Mouse (Mus musculus): ENCODE measurements around the gene Defb20.
"Not testable (repeated sequence)": the region's sequence is repeated elsewhere in the genome, so short reads cannot be mapped to it uniquely, and the experiment has no call there.

The Defb20 gene

GRCm38 (mm10) chr2:152476763-152477162 is at the start of gene Defb20:
TSS of gene Defb20 (plus strand) at chr2:152477063.
- DNase-seq, result no peak

- DNase-seq, result no peak
Measured at GRCm38 (mm10) chr2:152427493-152427892, 49.4 kb upstream of the Defb20 start.

- DNase-seq, result not testable (repeated sequence)
Measured at GRCm38 (mm10) chr2:152428481-152428880, 48.4 kb upstream of the Defb20 start.

- no peak for DNase-seq
Measured at GRCm38 (mm10) chr2:152436405-152436901, 40.4 kb upstream of the Defb20 start.

- DNase-seq, result peak; percentile 73 to 77
Measured at GRCm38 (mm10) chr2:152436983-152437860, 39.6 kb upstream of the Defb20 start.

- no peak for DNase-seq
Measured at GRCm38 (mm10) chr2:152438963-152439362, 37.9 kb upstream of the Defb20 start.

DNA sequence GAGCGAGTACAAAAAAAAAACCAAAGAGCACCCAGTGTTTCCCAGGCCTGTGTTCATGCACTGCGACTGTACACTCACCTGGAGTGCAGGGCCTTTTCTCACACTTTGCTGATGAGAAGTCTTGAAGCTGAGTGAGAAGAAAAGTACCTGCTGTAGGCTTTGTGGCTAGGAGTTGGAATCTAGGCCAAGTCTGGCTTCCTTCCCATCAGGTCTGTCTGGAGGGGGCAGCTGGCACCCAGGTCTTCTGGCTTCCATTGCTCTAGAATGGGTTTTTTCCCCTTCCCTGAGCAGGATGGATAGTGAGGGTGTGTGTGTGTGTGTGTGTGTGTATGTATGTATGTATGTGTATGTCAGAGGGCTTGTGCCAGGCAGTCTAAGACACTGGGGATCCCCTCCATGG is 37.0 kb upstream of the Defb20 start:
- no peak for DNase-seq

GRCm38 (mm10) chr2:152442322-152442721 is 34.5 kb upstream of the Defb20 start:
- DNase-seq, result no peak

DNA sequence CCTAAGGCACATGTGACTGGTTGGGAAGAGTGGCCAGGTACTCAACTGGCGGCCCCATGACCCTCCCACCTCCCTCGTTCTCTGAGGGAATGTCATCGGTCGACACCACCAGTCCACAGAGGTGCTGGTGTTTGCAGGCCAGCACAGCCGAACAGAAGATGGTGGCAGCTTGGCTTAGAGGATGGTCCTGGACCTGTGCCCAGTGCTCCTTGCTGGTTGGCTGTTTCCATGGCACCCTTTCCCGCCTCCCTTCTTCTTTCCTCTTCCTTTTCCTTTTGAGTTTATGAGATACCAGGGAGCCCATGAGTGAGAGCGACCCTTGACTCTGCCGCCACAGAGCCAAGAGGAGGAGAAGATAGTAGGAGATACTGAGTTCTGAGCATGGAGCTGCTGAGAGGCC is 33.6 kb upstream of the Defb20 start:
- no peak for DNase-seq

GRCm38 (mm10) chr2:152446642-152447041 is 30.2 kb upstream of the Defb20 start:
- no peak for DNase-seq

DNA sequence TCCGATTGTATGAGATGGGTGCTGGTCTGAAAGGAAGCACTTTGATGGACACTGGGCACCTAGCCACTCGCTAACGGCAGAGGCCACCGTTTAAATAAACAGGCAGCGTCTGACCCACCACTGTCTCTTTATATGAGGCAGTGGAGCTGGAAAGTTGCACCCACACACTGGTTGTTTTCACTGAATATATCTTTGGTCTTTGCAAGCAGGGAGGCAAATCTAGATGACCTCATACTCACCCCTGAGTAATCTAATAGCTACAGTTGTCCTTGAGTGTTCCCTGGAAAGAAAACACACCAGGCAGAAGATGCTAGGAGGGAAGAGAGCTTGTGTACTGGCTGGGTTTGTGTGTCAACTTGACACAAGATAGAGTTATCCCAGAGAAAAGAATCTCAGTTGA is 29.4 kb upstream of the Defb20 start:
- no peak for DNase-seq

DNA sequence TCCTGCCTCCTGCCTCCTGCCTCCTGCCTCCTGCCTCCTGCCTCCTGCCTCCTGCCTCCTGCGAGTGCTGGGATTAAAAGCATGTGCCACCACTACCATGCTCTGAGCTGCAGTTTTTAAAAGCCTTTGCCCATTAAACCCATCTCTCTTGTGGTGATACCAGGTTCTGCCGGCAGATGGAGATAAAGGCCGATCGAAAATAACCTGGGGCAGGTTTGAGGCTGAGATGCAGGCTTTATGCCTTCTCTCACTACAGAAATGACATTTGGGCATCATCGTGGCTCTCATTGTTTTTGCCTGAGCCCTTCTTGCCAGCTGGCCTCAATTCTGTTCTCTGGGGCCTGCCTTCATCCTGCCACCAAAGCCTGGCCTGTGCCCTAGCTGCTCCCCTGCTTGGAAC is 26.6 kb upstream of the Defb20 start:
- peak; percentile 17 to 33 for DNase-seq

- DNase-seq, result no peak
Measured at GRCm38 (mm10) chr2:152452101-152452781, 24.6 kb upstream of the Defb20 start.

- DNase-seq, result no peak
Measured at GRCm38 (mm10) chr2:152459241-152459640, 17.6 kb upstream of the Defb20 start.

DNA sequence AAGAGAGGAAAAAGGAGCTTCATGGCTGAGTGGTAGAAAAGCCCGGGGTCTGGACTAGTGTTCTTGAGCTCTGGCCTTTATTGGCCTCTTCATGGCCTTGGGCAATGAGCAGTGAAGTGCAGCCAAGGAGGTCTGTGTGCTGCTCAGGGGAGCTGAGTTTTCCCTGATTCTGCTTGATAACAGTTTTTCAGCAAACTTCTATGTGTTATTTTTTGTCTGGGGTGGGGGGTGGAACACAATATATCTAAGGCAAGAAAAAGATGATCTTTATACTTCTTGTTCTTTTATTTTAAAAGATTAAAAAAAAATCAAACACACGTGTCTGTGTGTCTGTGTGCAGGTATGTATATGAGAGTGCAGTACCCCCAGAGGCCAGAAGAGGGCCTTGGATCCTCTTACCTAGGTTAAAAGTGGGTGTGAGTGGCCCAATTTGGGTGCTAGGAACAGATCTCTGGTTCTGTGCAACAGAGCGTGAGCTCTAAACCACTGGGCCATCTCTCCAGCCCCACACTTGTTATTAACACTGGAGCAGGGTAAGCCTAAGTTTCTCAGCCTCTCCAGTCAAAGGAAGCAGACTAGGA is 12.2 kb upstream of the Defb20 start, which contains the start of gene Defb23:
Gene Defb23, minus strand, starts transcription at position 51 of the 581 bp plus-strand sequence.
- DNase-seq, result no peak

DNA sequence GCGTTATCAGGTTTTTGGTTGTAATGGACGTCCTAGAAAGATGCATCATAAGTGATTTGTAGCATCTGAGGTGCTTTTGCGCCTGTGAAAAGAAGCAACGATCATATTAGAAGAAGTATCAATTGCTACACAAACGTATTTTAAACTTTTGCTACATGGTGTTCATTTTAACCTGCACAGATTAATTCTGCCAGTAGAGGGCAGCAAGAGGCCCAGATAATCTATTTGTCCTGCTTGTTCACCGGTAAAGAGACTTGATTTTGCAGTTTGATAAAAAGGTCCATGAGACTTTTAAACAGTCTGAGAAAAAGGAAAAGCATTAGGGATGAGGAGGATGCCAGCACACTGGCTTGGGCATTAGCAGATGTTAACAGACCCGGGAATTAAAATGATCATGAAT is 5.9 kb upstream of the Defb20 start:
- DNase-seq, result no peak

DNA sequence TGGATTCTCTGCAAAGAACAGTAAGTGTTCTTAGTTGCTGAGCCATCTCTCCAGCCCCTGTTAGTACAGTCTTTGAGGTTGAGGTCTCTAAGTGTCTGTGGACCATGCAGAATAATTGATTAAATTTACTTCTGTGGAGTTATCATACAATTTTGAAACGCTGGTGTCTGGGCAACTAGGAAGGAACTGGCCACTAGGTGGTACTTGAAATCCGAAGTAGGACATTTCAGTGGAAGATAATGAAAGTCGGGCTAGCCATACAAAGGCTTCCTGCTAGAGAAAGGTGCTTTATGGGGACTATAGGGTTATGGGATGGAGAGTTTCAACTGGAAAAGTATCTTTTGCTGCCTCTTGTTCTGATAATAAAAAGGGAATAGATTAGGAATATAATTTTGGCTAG is 4.4 kb upstream of the Defb20 start:
- DNase-seq, result no peak

GRCm38 (mm10) chr2:152480881-152481280 is 4.0 kb downstream of the Defb20 start:
- no peak for DNase-seq

- no peak for DNase-seq
Measured at GRCm38 (mm10) chr2:152481726-152482125, 4.9 kb downstream of the Defb20 start.

DNA sequence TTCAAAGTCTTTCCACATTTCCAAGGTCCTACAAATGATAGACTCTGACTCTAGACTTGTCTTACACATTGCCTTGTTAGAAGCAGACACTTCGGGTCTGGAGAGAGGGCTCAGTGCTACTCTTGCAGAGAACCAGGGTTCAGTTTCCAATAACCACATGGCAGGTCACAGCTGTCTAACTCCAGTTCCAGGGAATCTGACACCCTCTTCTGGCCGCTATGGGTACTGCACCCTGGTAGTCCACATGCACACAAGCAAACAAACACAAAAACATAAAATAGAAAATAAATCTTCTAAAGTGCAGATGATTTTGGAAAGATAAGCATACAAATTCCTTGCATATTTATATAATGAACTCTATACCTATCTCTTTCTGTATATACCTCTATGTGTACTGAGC is 10.2 kb downstream of the Defb20 start:
- DNase-seq, result no peak

GRCm38 (mm10) chr2:152490038-152490437 is 13.2 kb downstream of the Defb20 start, which contains the start of gene Defb22:
TSS of gene Defb22 (minus strand) at chr2:152490138.
- DNase-seq, result no peak

DNA sequence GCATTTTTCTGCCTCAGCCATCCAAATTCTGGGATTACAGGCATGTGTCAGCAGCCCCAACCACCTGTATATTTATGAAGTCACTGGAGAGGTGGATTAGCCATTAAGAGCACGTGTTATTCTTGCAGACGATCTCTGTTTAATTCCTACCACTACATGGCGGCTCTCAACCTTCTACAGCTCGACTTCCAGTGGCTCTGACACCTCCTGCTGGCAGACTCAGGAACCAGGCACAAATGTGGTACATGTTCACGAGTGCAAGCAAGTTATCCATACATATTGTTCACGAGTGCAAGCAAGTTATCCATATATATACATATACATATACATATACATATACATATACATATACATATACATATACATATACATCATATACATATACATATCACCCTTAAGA is 16.3 kb downstream of the Defb20 start:
- no peak for DNase-seq

GRCm38 (mm10) chr2:152498020-152498419 is 21.2 kb downstream of the Defb20 start:
- DNase-seq, result no peak

All from thymus, postnatal 36 days (tissue).